Mouse (Mus musculus): ENCODE results near the gene Tnr. TPM values are rescaled to one million over a fixed set of nuclear protein-coding genes. Genes with fewer than 3 reads are reported as not detected.

Tnr gene
- total RNA-seq (2021), result 100 to 1,000 TPM; 158 to 175 TPM

- DNase-seq (ENCODE audit: extremely low spot score in 1 of 2, low spot score in 1 of 2), result peak; percentile 51 to 61
These were observed at the start of gene Tnr for GRCm38 (mm10) chr1:159523578-159523977. Gene Tnr, plus strand, starts transcription at chr1:159523769.

- DNase-seq (ENCODE audit: extremely low spot score in 1 of 2, low spot score in 1 of 2), result no peak
These were observed 33.6 kb upstream of the Tnr start for GRCm38 (mm10) chr1:159489853-159490435.

DNA sequence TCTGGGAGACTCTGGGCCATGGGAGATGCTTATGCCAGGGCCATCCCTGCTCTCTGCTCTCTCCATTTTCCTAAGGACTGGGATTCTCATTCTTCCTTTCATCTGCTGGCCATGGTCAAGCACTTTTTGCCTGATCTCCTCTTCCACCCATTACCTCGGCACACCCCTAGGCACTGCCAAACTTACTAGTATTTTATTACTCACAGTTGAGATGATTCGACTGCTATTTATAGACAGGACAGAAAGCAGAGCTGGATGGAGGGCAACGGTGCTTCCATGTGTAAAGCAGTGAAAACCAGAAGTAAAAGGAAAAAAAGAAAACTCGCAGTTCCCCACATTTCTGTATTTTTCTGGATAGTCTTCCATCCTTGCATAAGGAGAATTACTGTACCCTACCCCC is 31.0 kb upstream of the Tnr start:
- DNase-seq (ENCODE audit: extremely low spot score in 1 of 2, low spot score in 1 of 2), result no peak

DNA sequence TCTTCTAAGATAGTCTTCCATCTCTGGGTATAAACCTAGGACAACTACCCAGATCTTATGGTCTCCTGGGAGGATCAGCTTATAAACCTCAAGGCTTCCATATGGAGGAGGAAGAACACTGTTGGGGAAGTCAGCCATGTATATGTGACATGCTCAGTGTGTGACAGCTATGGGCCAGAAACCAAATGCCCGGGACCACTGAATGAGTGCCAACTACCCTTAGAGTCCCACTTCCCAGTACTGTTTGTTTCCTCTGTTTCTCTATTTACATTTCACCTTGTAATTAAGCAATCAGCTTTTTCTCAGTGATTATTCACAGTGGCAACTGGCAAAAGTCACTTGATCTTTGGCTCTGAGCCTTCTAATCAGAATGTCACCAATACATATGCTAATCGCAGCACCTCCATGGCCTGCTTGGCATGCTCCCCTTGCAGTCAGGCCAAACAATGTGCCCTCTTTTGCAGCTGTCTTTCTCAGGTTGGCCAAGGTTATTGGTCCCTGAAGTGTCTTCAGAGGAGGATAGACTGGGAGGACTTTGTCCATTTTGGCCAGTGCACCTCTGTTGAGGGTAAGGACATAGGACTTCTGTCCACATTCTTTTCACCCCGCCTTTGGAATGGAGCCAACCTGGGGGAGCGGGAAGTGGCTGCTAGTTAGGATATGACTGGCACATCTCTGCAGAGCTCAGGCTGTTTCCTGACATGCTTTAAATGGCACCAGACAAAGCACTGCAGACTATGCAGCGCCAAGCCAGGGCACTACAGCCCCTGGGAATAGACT is 29.7 kb upstream of the Tnr start:
- DNase-seq (ENCODE audit: extremely low spot score in 1 of 2, low spot score in 1 of 2), result no peak

GRCm38 (mm10) chr1:159498236-159498635 is 25.3 kb upstream of the Tnr start:
- DNase-seq (ENCODE audit: extremely low spot score in 1 of 2, low spot score in 1 of 2), result no peak

GRCm38 (mm10) chr1:159499806-159500460 is 23.6 kb upstream of the Tnr start:
- DNase-seq (ENCODE audit: extremely low spot score in 1 of 2, low spot score in 1 of 2), result no peak

GRCm38 (mm10) chr1:159501911-159502310 is 21.7 kb upstream of the Tnr start:
- DNase-seq (ENCODE audit: extremely low spot score in 1 of 2, low spot score in 1 of 2), result no peak

DNA sequence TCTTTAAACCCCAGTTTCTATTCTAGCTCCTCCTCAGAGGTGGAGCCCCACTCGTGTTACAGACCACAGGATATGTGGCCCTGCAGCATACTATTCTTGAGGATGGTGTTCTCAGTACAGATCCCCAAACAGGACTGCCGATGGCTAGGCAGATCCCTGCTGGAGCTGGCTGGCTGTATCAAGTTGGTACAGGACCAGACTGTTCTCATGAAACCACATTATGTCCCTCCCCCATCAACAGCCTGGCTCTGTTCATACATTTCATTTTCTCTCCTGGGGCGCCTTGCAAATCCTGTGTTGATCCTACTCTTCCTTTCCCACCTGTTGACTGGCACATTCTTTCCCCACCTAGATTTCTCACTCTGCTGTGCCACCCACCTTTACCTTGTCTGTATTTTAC is 12.9 kb upstream of the Tnr start:
- DNase-seq (ENCODE audit: extremely low spot score in 1 of 2, low spot score in 1 of 2), result no peak

- DNase-seq (ENCODE audit: extremely low spot score in 1 of 2, low spot score in 1 of 2), result peak in 1 of 2 experiments; percentile 29
These were observed 5.9 kb upstream of the Tnr start for GRCm38 (mm10) chr1:159517647-159518046.

DNA sequence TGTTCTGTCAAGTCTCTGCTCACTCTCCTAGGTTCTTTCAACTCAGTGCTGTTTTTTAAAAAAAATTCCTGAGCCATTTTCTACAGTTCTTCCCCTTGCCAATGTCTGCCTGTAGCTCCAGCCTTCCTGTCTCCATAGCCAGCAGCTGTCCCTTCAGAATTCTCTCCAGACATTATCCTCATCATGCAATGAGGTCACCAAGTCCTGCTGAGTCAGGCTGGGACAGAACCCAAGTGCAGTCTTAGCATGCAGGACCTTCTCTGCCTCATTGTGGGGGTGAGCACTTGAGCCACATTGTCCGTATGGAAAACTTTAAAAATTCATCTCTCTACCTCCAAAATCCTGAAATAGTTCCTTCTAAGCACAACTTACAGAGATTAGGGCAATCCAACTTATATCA is 4.4 kb upstream of the Tnr start:
- no peak for DNase-seq (ENCODE audit: extremely low spot score in 1 of 2, low spot score in 1 of 2)

DNA sequence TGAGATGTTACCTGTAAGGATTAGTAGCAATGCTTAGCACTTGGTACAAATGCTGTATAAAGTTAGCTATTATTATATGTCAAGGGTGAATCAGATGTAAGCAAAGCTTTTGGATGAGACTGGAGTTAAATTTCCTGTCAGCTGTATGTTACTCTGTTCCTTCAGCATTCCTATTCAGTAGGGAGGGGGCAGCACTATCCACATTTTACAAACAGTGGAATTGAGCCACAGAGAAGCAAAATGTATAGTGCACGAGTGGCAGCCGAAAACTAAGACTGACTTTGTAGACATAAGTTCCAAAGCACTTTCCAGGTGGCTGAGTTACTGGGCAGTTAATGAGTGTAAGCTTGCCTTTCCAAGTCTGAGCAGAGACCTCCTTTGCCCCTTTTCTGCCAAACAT is 500 bp upstream of the Tnr start:
- no peak for DNase-seq (ENCODE audit: extremely low spot score in 1 of 2, low spot score in 1 of 2)

DNA sequence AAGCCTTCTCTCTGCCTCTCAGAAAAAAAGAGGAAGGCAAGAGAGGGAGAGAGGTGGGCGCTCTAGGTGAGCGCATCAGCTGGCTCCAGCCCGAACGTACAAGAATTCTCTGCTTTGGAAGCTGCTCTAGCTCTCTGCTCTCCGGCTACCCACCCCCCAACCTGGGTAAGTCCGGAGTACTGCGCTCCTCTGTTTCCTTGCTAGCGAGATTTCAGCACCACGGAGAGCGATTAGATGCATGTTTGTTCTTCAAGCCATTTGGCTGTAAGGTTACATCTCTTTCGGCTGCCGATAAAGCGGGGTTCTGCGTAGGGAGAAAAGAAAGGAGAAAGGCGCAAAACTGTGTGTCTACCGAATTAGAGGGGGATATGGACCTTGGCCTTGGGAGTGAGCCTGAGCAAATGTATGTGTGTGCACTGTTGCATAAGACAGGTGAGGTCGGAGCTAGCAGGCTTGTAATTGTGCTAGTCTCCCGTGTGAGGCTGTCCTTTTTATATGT is 531 bp downstream of the Tnr start:
- peak; percentile 44 to 66 for DNase-seq (ENCODE audit: extremely low spot score in 1 of 2, low spot score in 1 of 2)

- no peak for DNase-seq (ENCODE audit: extremely low spot score in 1 of 2, low spot score in 1 of 2)
These were observed 9.4 kb downstream of the Tnr start for GRCm38 (mm10) chr1:159532841-159533569.

- DNase-seq (ENCODE audit: extremely low spot score in 1 of 2, low spot score in 1 of 2), result no peak
These were observed 12.0 kb downstream of the Tnr start for GRCm38 (mm10) chr1:159535582-159535981.

GRCm38 (mm10) chr1:159537541-159537940 is 14.0 kb downstream of the Tnr start:
- DNase-seq (ENCODE audit: extremely low spot score in 1 of 2, low spot score in 1 of 2), result no peak

DNA sequence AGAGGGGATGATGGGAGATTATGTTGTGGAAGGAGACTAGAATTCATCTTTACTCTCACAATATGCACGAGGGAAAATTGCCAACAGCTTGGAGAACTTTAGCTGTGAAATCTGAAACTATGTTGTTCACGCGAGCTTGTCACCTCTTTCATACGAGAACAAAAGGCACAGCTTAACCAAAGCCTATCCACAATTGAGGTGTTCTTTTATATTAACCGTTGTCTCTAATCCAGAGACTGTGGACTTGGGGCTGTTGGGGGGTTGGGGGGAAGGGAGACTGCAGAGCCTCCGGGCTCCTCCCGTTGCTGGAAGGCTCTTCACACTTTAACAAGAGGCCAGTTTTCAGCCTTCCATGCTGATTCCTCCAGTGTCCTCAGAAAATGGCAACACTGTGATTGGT is 14.5 kb downstream of the Tnr start:
- DNase-seq (ENCODE audit: extremely low spot score in 1 of 2, low spot score in 1 of 2), result no peak

DNA sequence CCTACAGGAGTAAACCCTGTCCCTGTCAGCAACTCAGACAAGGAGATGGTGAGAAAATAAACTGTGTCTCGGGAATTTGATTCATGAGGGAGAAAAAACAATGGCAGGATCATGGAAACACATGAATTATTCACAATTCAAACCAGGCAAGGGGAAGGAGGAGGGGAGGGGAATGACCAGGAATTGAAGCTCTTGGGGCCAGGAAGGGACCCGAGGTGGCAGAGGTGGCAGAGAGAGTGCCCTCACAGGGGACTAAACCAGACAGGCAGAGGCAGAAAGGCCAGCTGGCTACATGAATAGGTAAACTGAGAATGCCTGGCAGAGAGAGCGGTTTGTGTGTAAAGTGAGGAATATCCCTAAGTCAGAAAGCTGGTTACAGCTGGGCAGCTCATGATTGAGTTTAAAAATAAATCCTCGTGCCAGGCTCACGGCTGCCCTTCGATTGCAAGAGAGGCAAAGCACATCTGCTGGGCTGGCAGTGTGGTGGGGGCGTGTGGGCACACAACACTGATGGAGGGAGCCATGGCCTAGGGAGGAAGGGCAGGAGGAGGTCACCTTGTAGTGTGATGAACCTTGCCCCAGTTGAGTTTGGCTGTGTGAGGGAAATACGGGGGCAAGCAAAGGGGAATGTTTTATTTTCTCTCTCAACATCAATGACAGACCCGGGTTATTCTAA is 22.0 kb downstream of the Tnr start:
- DNase-seq (ENCODE audit: extremely low spot score in 1 of 2, low spot score in 1 of 2), result no peak

GRCm38 (mm10) chr1:159551036-159551435 is 27.5 kb downstream of the Tnr start:
- no peak for DNase-seq (ENCODE audit: extremely low spot score in 1 of 2, low spot score in 1 of 2)

GRCm38 (mm10) chr1:159551591-159552442 is 28.2 kb downstream of the Tnr start:
- no peak for DNase-seq (ENCODE audit: extremely low spot score in 1 of 2, low spot score in 1 of 2)
